Mouse (Mus musculus): Measurements from ENCODE around the gene Rhebl1. TPM values are rescaled to one million over a fixed set of nuclear protein-coding genes. Genes with fewer than 3 reads are reported as not detected.
A peak's percentile ranks its signal among the peaks of the same experiment; 100 is the strongest.

Rhebl1 gene
- total and polyA plus RNA-seq, 3 experiments = 11.1 to 25.1 (median 17.6) TPM

GRCm38 (mm10) chr15:98891907-98892606 lies 2.3 kb downstream of the Rhebl1 start:
- peaks cover 6% of the 10 kb centered on the region for H3K9me3 ChIP-seq (replicated peaks; ENCODE audit: low read length)
- TF ChIP-seq SIN3A (IDR thresholded peaks at IDR 0.05; ENCODE audit: low read length) = 0 out of 2 replicates have a peak, but pooled peaks have one; percentile 47
- TF ChIP-seq NRF1 (IDR thresholded peaks at IDR 0.05; ENCODE audit: low read depth, low read length) = no peak
- TF ChIP-seq RCOR1 (conservative IDR thresholded peaks at IDR 0.05; ENCODE audit: low read depth, low read length) = 0 out of 2 replicates have a peak, but pooled peaks have one; percentile 40
- TF ChIP-seq CHD2 (IDR thresholded peaks at IDR 0.05; ENCODE audit: low read length) = no peak
- TF ChIP-seq ZMIZ1 (IDR thresholded peaks at IDR 0.05; ENCODE audit: low read depth, low read length) = no peak
- TF ChIP-seq USF2 (conservative IDR thresholded peaks at IDR 0.05; ENCODE audit: low read depth, low read length) = no peak
- 0 out of 2 replicates have a peak, but pooled peaks have one; percentile 23 for TF ChIP-seq KAT2A (IDR thresholded peaks at IDR 0.05; ENCODE audit: insufficient replicate concordance, low read length)
- peak; percentile 87 for TF ChIP-seq RAD21 (IDR thresholded peaks at IDR 0.05; ENCODE audit: low read depth, low read length)
- TF ChIP-seq TBP (conservative IDR thresholded peaks at IDR 0.05; ENCODE audit: low read depth, low read length) = no peak
- no peak for TF ChIP-seq UBTF (IDR thresholded peaks at IDR 0.05; ENCODE audit: low read depth, low read length)
- 0 out of 2 replicates have a peak, but pooled peaks have one; percentile 20 for TF ChIP-seq ZNF384 (IDR thresholded peaks at IDR 0.05; ENCODE audit: low read depth, low read length)
- peak; percentile 6; the same call in 1 of the 2 replicates for TF ChIP-seq IRF4 (IDR thresholded peaks at IDR 0.05; ENCODE audit: low read depth, low read length)
- peak; percentile 18; the same call in 1 of the 2 replicates for TF ChIP-seq JUND (conservative IDR thresholded peaks at IDR 0.05; ENCODE audit: low read depth, low read length)
- TF ChIP-seq EP300 (IDR thresholded peaks at IDR 0.05; ENCODE audit: low read length) = no peak
- TF ChIP-seq MEF2A (IDR thresholded peaks at IDR 0.05; ENCODE audit: borderline replicate concordance, low read depth, low read length) = peak; percentile 40; the same call in 1 of the 2 replicates
- TF ChIP-seq POLR2AphosphoS2 (IDR thresholded peaks at IDR 0.05; ENCODE audit: low read depth, low read length) = no peak
- no peak for TF ChIP-seq ETS1 (conservative IDR thresholded peaks at IDR 0.05; ENCODE audit: low read depth, low read length)
- TF ChIP-seq ZC3H11A (IDR thresholded peaks at IDR 0.05; ENCODE audit: low read depth, low read length) = peak; percentile 39
- no peak for TF ChIP-seq CHD1 (IDR thresholded peaks at IDR 0.05; ENCODE audit: low read depth, low read length)
- peak; percentile 94 for TF ChIP-seq MAX (IDR thresholded peaks at IDR 0.05; ENCODE audit: low read length)
- peak; percentile 27 for TF ChIP-seq ELF1 (IDR thresholded peaks at IDR 0.05; ENCODE audit: low read depth, low read length)
- TF ChIP-seq E2F4 (IDR thresholded peaks at IDR 0.05; ENCODE audit: insufficient replicate concordance, low read depth, low read length) = no peak
- no peak for TF ChIP-seq HCFC1 (IDR thresholded peaks at IDR 0.05; ENCODE audit: low read depth, low read length)
- TF ChIP-seq CTCF (conservative IDR thresholded peaks at IDR 0.05 in 1 of 2, IDR thresholded peaks at IDR 0.05 in 1 of 2; ENCODE audit: low read depth in 2 of 2, low read length in 2 of 2) = peak; percentile 78 to 97
- peak; percentile 20; the same call in 1 of the 2 replicates for TF ChIP-seq BHLHE40 (IDR thresholded peaks at IDR 0.05; ENCODE audit: low read depth, low read length)
- peak; percentile 65 for TF ChIP-seq MXI1 (IDR thresholded peaks at IDR 0.05; ENCODE audit: low read depth, low read length)
- TF ChIP-seq PAX5 (IDR thresholded peaks at IDR 0.05; ENCODE audit: low read length) = no peak
- no peak for TF ChIP-seq MAZ (IDR thresholded peaks at IDR 0.05; ENCODE audit: low read depth, low read length)
- TF ChIP-seq TCF12 (IDR thresholded peaks at IDR 0.05; ENCODE audit: low read depth, low read length) = 0 out of 2 replicates have a peak, but pooled peaks have one; percentile 8
- TF ChIP-seq POLR2A (IDR thresholded peaks at IDR 0.05; ENCODE audit: low read depth, low read length) = no peak
- no peak for TF ChIP-seq USF1 (IDR thresholded peaks at IDR 0.05; ENCODE audit: low read depth, low read length)
- peak; percentile 93 for TF ChIP-seq SMC3 (IDR thresholded peaks at IDR 0.05; ENCODE audit: low read depth, low read length)
- TF ChIP-seq MYC (IDR thresholded peaks at IDR 0.05; ENCODE audit: low read depth, low read length) = peak; percentile 99
- TF ChIP-seq JUN (IDR thresholded peaks at IDR 0.05; ENCODE audit: insufficient read depth, low read depth, low read length) = no peak
- TF ChIP-seq MAFK (IDR thresholded peaks at IDR 0.05; ENCODE audit: insufficient replicate concordance, low read length) = no peak
- no peak for TF ChIP-seq ZKSCAN1 (IDR thresholded peaks at IDR 0.05; ENCODE audit: borderline replicate concordance, low read depth, low read length)
- TF ChIP-seq NELFE (IDR thresholded peaks at IDR 0.05; ENCODE audit: low read depth, low read length) = no peak
- TF ChIP-seq GABPA (IDR thresholded peaks at IDR 0.05; ENCODE audit: insufficient replicate concordance, low read depth, low read length) = no peak
- no peak overlapping the region for H3K4me2 ChIP-seq (ENCODE audit: insufficient read depth, low read depth, poor library complexity, severe bottlenecking)
- dilution Hi-C loops (cut with MboI; ENCODE audit: extremely low pct_ligation_motif_present, extremely low pct_unique_long_range_greater_than_20kb, low sequenced_read_pairs) = no loop called here
- H3K4me1 ChIP-seq (ENCODE audit: control insufficient read depth in 1 of 2, insufficient read depth in 2 of 2) = peaks cover 0 to 8% of the 10 kb centered on the region in 2 experiments; a peak in 2 of 4 replicates
- peaks cover 0 to 1% of the 10 kb centered on the region in 2 experiments for H3K36me3 ChIP-seq (replicated peaks in 1 of 2; ENCODE audit: control insufficient read depth in 1 of 2, insufficient read depth in 1 of 2, low read length in 1 of 2)
- H3K27ac ChIP-seq (ENCODE audit: insufficient read depth, low read depth) = no peak overlapping the region
- H3K27me3 ChIP-seq (replicated peaks) = peaks cover 1% of the 10 kb centered on the region
- no peak overlapping the region for H3K9ac ChIP-seq (ENCODE audit: insufficient read depth, low read depth)
- in situ Hi-C loops (cut with MboI; ENCODE audit: low pct_ligation_motif_present, low pct_unique_long_range_greater_than_20kb, low sequenced_read_pairs) = no loop called here
- no peaks in the 10 kb centered on the region for H3K79me2 ChIP-seq (replicated peaks; ENCODE audit: control insufficient read depth, extremely low read depth, insufficient read depth, poor library complexity, severe bottlenecking)
- no peak overlapping the region for H3K4me3 ChIP-seq (replicated peaks in 1 of 3; ENCODE audit: low read depth in 2 of 3, low read length in 2 of 3, poor library complexity in 1 of 3)
- peak; percentile 81 for DNase-seq (ENCODE audit: extremely low read depth)
